Mouse (Mus musculus) midbrain, embryonic 15.5 days (tissue): ENCODE data around the gene Plekhj1. TPM values are rescaled to one million over a fixed set of nuclear protein-coding genes. Genes with fewer than 3 reads are reported as not detected.

Experiments
- ATAC-seq: fragments of 200-750 bp; cut with Nextera tagmentation; replicated peaks from 2 replicates; pipeline ENCODE4 v1.8.0; 2017; ENCODE audit warnings: moderate TSS enrichment
- H3K27ac ChIP-seq: fragments of 300-500 bp; sonication (generic); 2 replicates; pipeline ENCODE4 v1.5.1; 2015; ENCODE audit warnings: mild to moderate bottlenecking, inconsistent platforms
- H3K27me3 ChIP-seq: fragments of 300-500 bp; sonication (generic); replicated peaks from 2 replicates; pipeline ENCODE4 v1.6.1; 2015; ENCODE audit warnings: inconsistent platforms
- H3K36me3 ChIP-seq: fragments of 300-500 bp; sonication (generic); replicated peaks from 2 replicates; pipeline ENCODE4 v1.6.1; 2015; ENCODE audit warnings: inconsistent platforms
- H3K4me1 ChIP-seq: fragments of 300-500 bp; sonication (generic); 2 replicates; pipeline ENCODE4 v1.6.1; 2015; ENCODE audit warnings: inconsistent platforms
- H3K4me2 ChIP-seq: fragments of 300-500 bp; sonication (generic); 2 replicates; pipeline ENCODE4 v1.6.1; 2015; ENCODE audit warnings: inconsistent platforms, mild to moderate bottlenecking, moderate library complexity
- H3K4me3 ChIP-seq: fragments of 300-500 bp; sonication (generic); 2 replicates; pipeline ENCODE4 v1.5.1; 2015; ENCODE audit warnings: mild to moderate bottlenecking, inconsistent platforms
- H3K9ac ChIP-seq: fragments of 300-500 bp; sonication (generic); 2 replicates; pipeline ENCODE4 v1.6.1; 2015; ENCODE audit warnings: mild to moderate bottlenecking, inconsistent platforms
- H3K9me3 ChIP-seq: fragments of 300-500 bp; sonication (generic); 2 replicates; pipeline ENCODE4 v1.6.1; 2016; ENCODE audit warnings: inconsistent platforms
- WGBS: fragments of 180-500 bp; shearing (Covaris S2); methylation state at CpG from one replicate; pipeline ENCODE4 v1.1.7; 2015; ENCODE audit warnings: mixed read lengths; 5-methylcytosine and 5-hydroxymethylcytosine counted together
- polyA plus RNA-seq: library from polyadenylated mRNA; unstranded; fragments of >200 nt; fragmentation: Nextera tagmentation; extraction: Ambion mirVana; gene quantifications from 2 replicates; pipeline ENCODE4 v1.2.1, GENCODE M21; 2015

Gene Plekhj1
- 130 and 147 TPM in 2 replicates for polyA plus RNA-seq

GRCm38 (mm10) chr10:80798150-80799006, at the start of gene Plekhj1, which contains the start of gene Sf3a2:
Gene Plekhj1, minus strand, starts transcription at chr10:80798626.
Gene Sf3a2, plus strand, starts transcription at chr10:80798198.
- H3K9ac ChIP-seq = peak within 1 kb of the TSS; percentile 99
- peak within 1 kb of the TSS; percentile 92 for H3K4me2 ChIP-seq
- peaks cover 33% of the 10 kb centered on the region for H3K4me1 ChIP-seq
- H3K4me3 ChIP-seq = peak within 1 kb of the TSS; percentile 97
- H3K27ac ChIP-seq = peak within 1 kb of the TSS; percentile 92
- no peaks in the 10 kb centered on the region for H3K9me3 ChIP-seq
- H3K27me3 ChIP-seq = no peaks in the 10 kb centered on the region
- ATAC-seq = peak; percentile 93
- under 1% methylated on average over 104 of the region's 104 CpGs for WGBS
- peaks cover 43% of the 10 kb centered on the region for H3K36me3 ChIP-seq

GRCm38 (mm10) chr10:80845732-80846131, 47.3 kb upstream of the Plekhj1 start:
- Histone ChIP-seq H3K9ac (no peak overlapping the region), H3K4me2 (no peak overlapping the region), H3K27me3 (peaks cover 29% of the 10 kb centered on the region), H3K4me3 (no peak overlapping the region), H3K4me1 (peaks cover 11% of the 10 kb centered on the region), H3K9me3 (no peaks in the 10 kb centered on the region), H3K36me3 (no peaks in the 10 kb centered on the region), H3K27ac (no peak overlapping the region)
- WGBS = 81% methylated on average over 12 of the region's 12 CpGs
- no peak for ATAC-seq

- no peaks in the 10 kb centered on the region for H3K36me3 ChIP-seq
- no peak overlapping the region for H3K4me3 ChIP-seq
- H3K4me1 ChIP-seq = peaks cover 11% of the 10 kb centered on the region
- 57% methylated on average over 8 of the region's 8 CpGs for WGBS
- no peak overlapping the region for H3K4me2 ChIP-seq
- H3K9ac ChIP-seq = no peak overlapping the region
- no peaks in the 10 kb centered on the region for H3K9me3 ChIP-seq
- ATAC-seq = no peak
- H3K27ac ChIP-seq = no peak overlapping the region
- H3K27me3 ChIP-seq = peaks cover 29% of the 10 kb centered on the region
Observed at GRCm38 (mm10) chr10:80845055-80845693, 46.7 kb upstream of the Plekhj1 start.

- Histone ChIP-seq H3K36me3 (no peaks in the 10 kb centered on the region), H3K27ac (no peak within 1 kb of the TSS), H3K9ac (peak within 1 kb of the TSS; percentile 59), H3K4me2 (peak within 1 kb of the TSS; percentile 66), H3K4me1 (peaks cover 11% of the 10 kb centered on the region), H3K9me3 (no peaks in the 10 kb centered on the region), H3K27me3 (peaks cover 29% of the 10 kb centered on the region), H3K4me3 (peak within 1 kb of the TSS; percentile 46)
- WGBS = 6% methylated on average over 34 of the region's 51 CpGs
- peak; percentile 64 for ATAC-seq
Observed at GRCm38 (mm10) chr10:80843931-80844547, 45.6 kb upstream of the Plekhj1 start, which contains the start of gene Lingo3. Gene Lingo3, minus strand, starts transcription at chr10:80844039.

- H3K4me2 ChIP-seq = peak overlapping the region; percentile 66
- peak overlapping the region; percentile 59 for H3K9ac ChIP-seq
- no peaks in the 10 kb centered on the region for H3K36me3 ChIP-seq
- H3K9me3 ChIP-seq = no peaks in the 10 kb centered on the region
- H3K27ac ChIP-seq = no peak overlapping the region
- peak; percentile 41 for ATAC-seq
- H3K4me3 ChIP-seq = peak overlapping the region; percentile 46
- peaks cover 11% of the 10 kb centered on the region for H3K4me1 ChIP-seq
- 9% methylated on average over 32 of the region's 32 CpGs for WGBS
- H3K27me3 ChIP-seq = peaks cover 29% of the 10 kb centered on the region
Observed at GRCm38 (mm10) chr10:80843087-80843930, 44.9 kb upstream of the Plekhj1 start.

GRCm38 (mm10) chr10:80842334-80842733, 43.9 kb upstream of the Plekhj1 start:
- WGBS = 84% methylated on average over 15 of the region's 15 CpGs
- ATAC-seq = no peak
- H3K36me3 ChIP-seq = no peaks in the 10 kb centered on the region
- H3K4me1 ChIP-seq = peaks cover 11% of the 10 kb centered on the region
- no peak overlapping the region for H3K9ac ChIP-seq
- no peak overlapping the region for H3K27ac ChIP-seq
- H3K9me3 ChIP-seq = no peaks in the 10 kb centered on the region
- peaks cover 29% of the 10 kb centered on the region for H3K27me3 ChIP-seq
- no peak overlapping the region for H3K4me2 ChIP-seq
- no peak overlapping the region for H3K4me3 ChIP-seq

GRCm38 (mm10) chr10:80841685-80842084, 43.3 kb upstream of the Plekhj1 start:
- Histone ChIP-seq H3K4me2 (no peak overlapping the region), H3K4me1 (peaks cover 11% of the 10 kb centered on the region), H3K9me3 (no peaks in the 10 kb centered on the region), H3K27me3 (peaks cover 32% of the 10 kb centered on the region), H3K4me3 (no peak overlapping the region), H3K27ac (no peak overlapping the region), H3K9ac (no peak overlapping the region), H3K36me3 (no peaks in the 10 kb centered on the region)
- 79% methylated on average over 2 of the region's 2 CpGs for WGBS
- ATAC-seq = no peak

GRCm38 (mm10) chr10:80839848-80840247, 41.4 kb upstream of the Plekhj1 start:
- Histone ChIP-seq H3K9ac (no peak overlapping the region), H3K4me3 (no peak overlapping the region), H3K9me3 (no peaks in the 10 kb centered on the region), H3K4me1 (peaks cover 17% of the 10 kb centered on the region), H3K27me3 (peaks cover 38% of the 10 kb centered on the region), H3K27ac (no peak overlapping the region), H3K36me3 (no peaks in the 10 kb centered on the region), H3K4me2 (no peak overlapping the region)
- ATAC-seq = no peak
- 56% methylated on average over 6 of the region's 6 CpGs for WGBS

- peaks cover 34% of the 10 kb centered on the region for H3K27me3 ChIP-seq
- 65% methylated on average over 2 of the region's 2 CpGs for WGBS
- H3K9me3 ChIP-seq = no peaks in the 10 kb centered on the region
- no peak for ATAC-seq
- no peak overlapping the region for H3K27ac ChIP-seq
- no peak overlapping the region for H3K9ac ChIP-seq
- H3K4me3 ChIP-seq = no peak overlapping the region
- H3K4me1 ChIP-seq = peaks cover 10% of the 10 kb centered on the region; the same call in 1 of the 2 replicates
- no peaks in the 10 kb centered on the region for H3K36me3 ChIP-seq
- no peak overlapping the region for H3K4me2 ChIP-seq
Observed at GRCm38 (mm10) chr10:80838346-80838912, 40.0 kb upstream of the Plekhj1 start.

GRCm38 (mm10) chr10:80837827-80838226, 39.4 kb upstream of the Plekhj1 start:
- no peak overlapping the region for H3K9ac ChIP-seq
- H3K9me3 ChIP-seq = no peaks in the 10 kb centered on the region
- no peak overlapping the region for H3K27ac ChIP-seq
- no peak for ATAC-seq
- peaks cover 6% of the 10 kb centered on the region; the same call in 1 of the 2 replicates for H3K4me1 ChIP-seq
- H3K4me3 ChIP-seq = no peak overlapping the region
- H3K4me2 ChIP-seq = no peak overlapping the region
- WGBS = 19% methylated on average over 2 of the region's 2 CpGs
- peaks cover 28% of the 10 kb centered on the region for H3K27me3 ChIP-seq
- H3K36me3 ChIP-seq = no peaks in the 10 kb centered on the region

- H3K27ac ChIP-seq = no peak overlapping the region
- no peak for ATAC-seq
- H3K4me2 ChIP-seq = no peak overlapping the region
- no peaks in the 10 kb centered on the region for H3K36me3 ChIP-seq
- no peaks in the 10 kb centered on the region for H3K9me3 ChIP-seq
- peaks cover 24% of the 10 kb centered on the region for H3K27me3 ChIP-seq
- H3K9ac ChIP-seq = no peak overlapping the region
- H3K4me1 ChIP-seq = peaks cover 6% of the 10 kb centered on the region; the same call in 1 of the 2 replicates
- 44% methylated on average over 7 of the region's 7 CpGs for WGBS
- no peak overlapping the region for H3K4me3 ChIP-seq
Observed at GRCm38 (mm10) chr10:80836949-80837379, 38.5 kb upstream of the Plekhj1 start.
